Mouse (Mus musculus): ENCODE measurements around the gene Ccdc28a. TPM values are rescaled to one million over a fixed set of nuclear protein-coding genes. Genes with fewer than 3 reads are reported as not detected.

Gene Ccdc28a
- polyA plus RNA-seq, 1 experiment = 12.9 TPM

DNA sequence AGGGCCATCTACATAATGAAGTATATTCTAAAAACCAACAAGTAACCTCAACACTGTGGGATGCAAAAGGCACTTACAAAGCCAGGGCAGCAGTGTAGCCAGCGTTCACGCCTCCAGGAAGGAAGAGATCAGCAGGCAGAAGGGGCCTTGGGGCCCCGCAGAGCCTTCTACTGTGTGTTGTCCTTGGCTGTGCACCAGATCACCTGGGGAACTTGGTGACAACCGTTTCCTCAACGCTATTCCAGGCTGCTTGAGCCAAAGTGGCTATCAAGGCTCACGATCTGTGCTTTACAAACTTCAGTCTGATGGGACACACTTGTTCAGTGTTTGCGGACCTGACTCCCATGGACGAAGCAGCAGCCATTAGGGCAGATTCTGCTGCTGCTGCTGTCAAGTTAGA is 43.1 kb downstream of the Ccdc28a start:
- TF ChIP-seq POLR2A (IDR thresholded peaks at IDR 0.05; ENCODE audit: insufficient read depth, low read length) (no peak), EP300 (IDR thresholded peaks at IDR 0.05; ENCODE audit: insufficient read depth, low read depth, low read length) (no peak), CTCF (IDR thresholded peaks at IDR 0.05; ENCODE audit: low read depth, low read length) (no peak)
- peaks cover 8% of the 10 kb centered on the region for H3K4me1 ChIP-seq (ENCODE audit: control insufficient read depth, insufficient read depth, low read length)
- H3K27me3 ChIP-seq (ENCODE audit: control insufficient read depth, insufficient read depth, low read length, poor library complexity, severe bottlenecking) = no peaks in the 10 kb centered on the region
- H3K4me3 ChIP-seq (ENCODE audit: low read depth, low read length) = no peak overlapping the region
- no peaks in the 10 kb centered on the region for H3K36me3 ChIP-seq (ENCODE audit: control insufficient read depth, insufficient read depth, low read length, poor library complexity, severe bottlenecking)
- no peak overlapping the region for H3K27ac ChIP-seq (ENCODE audit: insufficient read depth, low read length)
- H3K9ac ChIP-seq (ENCODE audit: low read depth, poor library complexity, severe bottlenecking) = no peak overlapping the region
- no peaks in the 10 kb centered on the region for H3K9me3 ChIP-seq (replicated peaks; ENCODE audit: control insufficient read depth, insufficient read depth, low read length, poor library complexity, severe bottlenecking)

DNA sequence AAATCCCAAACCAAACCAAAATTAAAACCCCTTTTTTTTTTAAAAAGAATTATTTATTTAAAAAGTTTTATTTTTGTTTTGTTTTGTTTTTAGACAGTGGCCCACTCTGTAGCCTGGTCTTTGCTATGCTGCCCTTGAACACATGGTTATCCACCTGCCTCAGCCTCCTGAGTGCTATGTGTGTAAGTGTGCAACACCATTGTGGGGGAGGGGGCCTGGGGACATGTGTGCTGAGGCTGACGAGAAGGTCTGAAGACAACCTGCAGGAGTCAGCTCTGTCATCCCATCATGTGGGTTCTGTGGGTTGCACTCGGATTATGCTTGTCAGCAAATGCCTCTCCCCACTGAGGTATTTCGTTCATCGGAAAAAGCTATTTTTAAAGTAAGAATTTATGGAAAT is 45.3 kb downstream of the Ccdc28a start:
- no peak overlapping the region for H3K27ac ChIP-seq (ENCODE audit: insufficient read depth, low read length)
- no peaks in the 10 kb centered on the region for H3K27me3 ChIP-seq (ENCODE audit: control insufficient read depth, insufficient read depth, low read length, poor library complexity, severe bottlenecking)
- H3K9me3 ChIP-seq (replicated peaks; ENCODE audit: control insufficient read depth, insufficient read depth, low read length, poor library complexity, severe bottlenecking) = no peaks in the 10 kb centered on the region
- H3K9ac ChIP-seq (ENCODE audit: low read depth, poor library complexity, severe bottlenecking) = no peak overlapping the region
- H3K4me1 ChIP-seq (ENCODE audit: control insufficient read depth, insufficient read depth, low read length) = peaks cover 4% of the 10 kb centered on the region
- TF ChIP-seq CTCF (IDR thresholded peaks at IDR 0.05; ENCODE audit: low read depth, low read length) (no peak), EP300 (IDR thresholded peaks at IDR 0.05; ENCODE audit: insufficient read depth, low read depth, low read length) (no peak), POLR2A (IDR thresholded peaks at IDR 0.05; ENCODE audit: insufficient read depth, low read length) (no peak)
- H3K4me3 ChIP-seq (ENCODE audit: low read depth, low read length) = no peak overlapping the region
- H3K36me3 ChIP-seq (ENCODE audit: control insufficient read depth, insufficient read depth, low read length, poor library complexity, severe bottlenecking) = no peaks in the 10 kb centered on the region

- no peak for TF ChIP-seq CTCF (IDR thresholded peaks at IDR 0.05; ENCODE audit: low read depth, low read length)
- no peak for TF ChIP-seq POLR2A (IDR thresholded peaks at IDR 0.05; ENCODE audit: insufficient read depth, low read length)
- no peak for TF ChIP-seq EP300 (IDR thresholded peaks at IDR 0.05; ENCODE audit: insufficient read depth, low read depth, low read length)
- Histone ChIP-seq H3K27me3 (ENCODE audit: control insufficient read depth, insufficient read depth, low read length, poor library complexity, severe bottlenecking) (no peaks in the 10 kb centered on the region), H3K36me3 (ENCODE audit: control insufficient read depth, insufficient read depth, low read length, poor library complexity, severe bottlenecking) (no peaks in the 10 kb centered on the region), H3K27ac (ENCODE audit: insufficient read depth, low read length) (no peak overlapping the region), H3K4me1 (ENCODE audit: control insufficient read depth, insufficient read depth, low read length) (no peaks in the 10 kb centered on the region), H3K4me3 (ENCODE audit: low read depth, low read length) (no peak overlapping the region), H3K9me3 (replicated peaks; ENCODE audit: control insufficient read depth, insufficient read depth, low read length, poor library complexity, severe bottlenecking) (no peaks in the 10 kb centered on the region), H3K9ac (ENCODE audit: low read depth, poor library complexity, severe bottlenecking) (no peak overlapping the region)
These were observed 46.2 kb downstream of the Ccdc28a start for GRCm38 (mm10) chr10:18188564-18188963.

DNA sequence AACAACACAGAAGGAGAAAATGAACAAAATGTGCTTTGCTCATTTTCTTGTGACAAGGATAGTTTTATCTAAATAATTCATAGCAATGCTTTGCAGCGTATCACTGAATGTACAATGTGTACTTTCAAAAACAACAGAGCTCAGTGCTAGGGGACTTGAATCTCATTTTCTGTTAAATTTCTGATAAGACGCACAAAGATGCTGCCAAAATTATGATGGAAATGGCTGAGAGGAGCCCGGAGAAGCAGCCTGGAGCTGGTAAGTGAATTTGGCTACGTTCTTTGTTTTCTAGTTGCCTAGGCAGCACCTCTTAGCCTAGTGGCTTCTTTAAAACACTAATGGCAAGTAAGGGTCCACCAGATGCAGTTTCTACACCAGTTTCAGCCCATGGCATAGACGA is 52.6 kb downstream of the Ccdc28a start:
- Histone ChIP-seq H3K36me3 (ENCODE audit: control insufficient read depth, insufficient read depth, low read length, poor library complexity, severe bottlenecking) (no peaks in the 10 kb centered on the region), H3K4me3 (ENCODE audit: low read depth, low read length) (no peak overlapping the region), H3K9ac (ENCODE audit: low read depth, poor library complexity, severe bottlenecking) (no peak overlapping the region), H3K27me3 (ENCODE audit: control insufficient read depth, insufficient read depth, low read length, poor library complexity, severe bottlenecking) (no peaks in the 10 kb centered on the region), H3K4me1 (ENCODE audit: control insufficient read depth, insufficient read depth, low read length) (no peaks in the 10 kb centered on the region), H3K9me3 (replicated peaks; ENCODE audit: control insufficient read depth, insufficient read depth, low read length, poor library complexity, severe bottlenecking) (no peaks in the 10 kb centered on the region), H3K27ac (ENCODE audit: insufficient read depth, low read length) (no peak overlapping the region)
- TF ChIP-seq POLR2A (IDR thresholded peaks at IDR 0.05; ENCODE audit: insufficient read depth, low read length) (no peak), EP300 (IDR thresholded peaks at IDR 0.05; ENCODE audit: insufficient read depth, low read depth, low read length) (no peak), CTCF (IDR thresholded peaks at IDR 0.05; ENCODE audit: low read depth, low read length) (no peak)

DNA sequence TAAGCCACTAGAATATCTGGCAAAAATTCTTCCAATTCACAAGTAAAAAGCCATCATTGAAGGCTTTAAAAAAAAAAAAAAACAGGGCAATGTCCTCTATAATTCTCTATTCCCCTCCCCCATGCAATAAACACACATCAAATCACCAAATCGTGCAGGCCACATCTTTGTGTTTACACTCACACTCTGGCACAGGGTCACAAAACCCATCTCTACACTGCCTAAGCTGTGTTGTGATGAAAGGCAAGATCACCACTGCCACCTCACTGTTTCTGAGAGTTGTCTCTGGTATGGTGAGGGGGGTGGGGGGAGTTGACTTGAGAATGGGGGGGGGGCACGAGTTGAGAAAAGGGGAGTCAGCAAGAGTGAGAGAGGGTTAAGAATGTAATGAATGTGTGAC is 57.5 kb downstream of the Ccdc28a start:
- H3K27ac ChIP-seq (ENCODE audit: insufficient read depth, low read length) = no peak overlapping the region
- no peaks in the 10 kb centered on the region for H3K27me3 ChIP-seq (ENCODE audit: control insufficient read depth, insufficient read depth, low read length, poor library complexity, severe bottlenecking)
- no peak overlapping the region for H3K4me3 ChIP-seq (ENCODE audit: low read depth, low read length)
- TF ChIP-seq POLR2A (IDR thresholded peaks at IDR 0.05; ENCODE audit: insufficient read depth, low read length) = no peak
- no peak for TF ChIP-seq CTCF (IDR thresholded peaks at IDR 0.05; ENCODE audit: low read depth, low read length)
- no peak for TF ChIP-seq EP300 (IDR thresholded peaks at IDR 0.05; ENCODE audit: insufficient read depth, low read depth, low read length)
- no peaks in the 10 kb centered on the region for H3K4me1 ChIP-seq (ENCODE audit: control insufficient read depth, insufficient read depth, low read length)
- H3K9ac ChIP-seq (ENCODE audit: low read depth, poor library complexity, severe bottlenecking) = no peak overlapping the region
- no peaks in the 10 kb centered on the region for H3K36me3 ChIP-seq (ENCODE audit: control insufficient read depth, insufficient read depth, low read length, poor library complexity, severe bottlenecking)
- H3K9me3 ChIP-seq (replicated peaks; ENCODE audit: control insufficient read depth, insufficient read depth, low read length, poor library complexity, severe bottlenecking) = no peaks in the 10 kb centered on the region

- TF ChIP-seq EP300 (IDR thresholded peaks at IDR 0.05; ENCODE audit: insufficient read depth, low read depth, low read length) (no peak), POLR2A (IDR thresholded peaks at IDR 0.05; ENCODE audit: insufficient read depth, low read length) (no peak), CTCF (IDR thresholded peaks at IDR 0.05; ENCODE audit: low read depth, low read length) (no peak)
- Histone ChIP-seq H3K9me3 (replicated peaks; ENCODE audit: control insufficient read depth, insufficient read depth, low read length, poor library complexity, severe bottlenecking) (no peaks in the 10 kb centered on the region), H3K9ac (ENCODE audit: low read depth, poor library complexity, severe bottlenecking) (no peak overlapping the region), H3K36me3 (ENCODE audit: control insufficient read depth, insufficient read depth, low read length, poor library complexity, severe bottlenecking) (no peaks in the 10 kb centered on the region), H3K4me3 (ENCODE audit: low read depth, low read length) (no peak overlapping the region), H3K4me1 (ENCODE audit: control insufficient read depth, insufficient read depth, low read length) (no peaks in the 10 kb centered on the region), H3K27ac (ENCODE audit: insufficient read depth, low read length) (no peak overlapping the region), H3K27me3 (ENCODE audit: control insufficient read depth, insufficient read depth, low read length, poor library complexity, severe bottlenecking) (no peaks in the 10 kb centered on the region)
These were observed 58.1 kb downstream of the Ccdc28a start for GRCm38 (mm10) chr10:18176722-18177121.
